Mouse (Mus musculus): ENCODE measurements around the gene Scarb1. TPM values are rescaled to one million over a fixed set of nuclear protein-coding genes. Genes with fewer than 3 reads are reported as not detected.

The Scarb1 gene
- polyA plus RNA-seq, 1 experiment from 2014 or later: 51.6 TPM

DNA sequence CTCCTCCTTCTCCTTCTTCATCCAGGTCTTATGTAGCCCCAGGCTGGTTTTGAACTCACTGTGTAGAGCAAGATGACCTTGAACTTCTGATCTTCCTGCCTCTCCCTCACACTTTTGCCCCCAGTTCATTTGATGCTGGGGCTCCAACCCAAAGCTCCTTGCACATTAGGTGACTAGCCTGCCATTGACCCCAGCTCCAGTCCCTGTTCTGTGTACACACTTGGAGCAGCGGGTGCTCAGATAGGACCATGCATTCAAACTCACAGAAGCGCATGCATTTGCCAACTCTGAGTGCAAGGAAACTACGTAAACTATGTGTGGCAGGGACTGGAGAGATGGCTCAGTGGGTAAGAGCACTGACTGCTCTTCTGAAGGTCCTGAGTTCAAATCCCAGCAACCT is 66.1 kb downstream of the Scarb1 start:
- H3K9me3 ChIP-seq (replicated peaks; ENCODE audit: control insufficient read depth, low read length, poor library complexity, severe bottlenecking): no peaks in the 10 kb centered on the region
- 92% methylated on average over 3 of the region's 3 CpGs for WGBS
- peaks cover 7% of the 10 kb centered on the region for H3K4me1 ChIP-seq (ENCODE audit: control insufficient read depth, insufficient read depth, low read length)
- no peak overlapping the region for H3K27ac ChIP-seq (ENCODE audit: low read length)
- H3K4me2 ChIP-seq (ENCODE audit: low read length): no peak overlapping the region
- no peaks in the 10 kb centered on the region for H3K36me3 ChIP-seq (ENCODE audit: control insufficient read depth, insufficient read depth, low read length)
- ATAC-seq: no peak
- no peak overlapping the region for H3K9ac ChIP-seq (ENCODE audit: low read depth, low read length)
- no peaks in the 10 kb centered on the region for H3K27me3 ChIP-seq (ENCODE audit: control insufficient read depth, insufficient read depth, low read depth, low read length)
- H3K4me3 ChIP-seq (ENCODE audit: low read depth, low read length): no peak overlapping the region

DNA sequence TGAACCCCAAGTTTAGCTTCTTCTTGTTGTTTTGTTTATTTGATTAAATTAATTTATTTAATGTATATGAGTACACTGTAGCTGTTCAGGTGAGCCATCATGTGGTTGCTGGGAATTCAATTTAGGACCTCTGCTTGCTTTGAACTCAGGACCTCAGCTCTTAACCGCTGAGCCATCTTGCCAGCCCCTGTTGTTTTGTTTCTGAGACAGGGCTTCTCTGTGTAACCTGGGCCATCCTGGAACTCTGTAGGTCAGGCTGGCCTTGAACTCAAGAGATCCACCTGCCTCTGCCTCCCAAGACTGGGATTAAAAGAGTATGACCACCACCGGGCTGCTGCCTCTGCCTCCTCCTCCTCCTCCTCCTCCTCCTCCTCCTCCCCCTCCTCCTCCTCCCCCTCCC is 66.7 kb downstream of the Scarb1 start:
- no peak overlapping the region for H3K9ac ChIP-seq (ENCODE audit: low read depth, low read length)
- no peaks in the 10 kb centered on the region for H3K36me3 ChIP-seq (ENCODE audit: control insufficient read depth, insufficient read depth, low read length)
- 78% methylated on average over 2 of the region's 2 CpGs for WGBS
- H3K4me1 ChIP-seq (ENCODE audit: control insufficient read depth, insufficient read depth, low read length): peaks cover 7% of the 10 kb centered on the region
- H3K27me3 ChIP-seq (ENCODE audit: control insufficient read depth, insufficient read depth, low read depth, low read length): no peaks in the 10 kb centered on the region
- no peaks in the 10 kb centered on the region for H3K9me3 ChIP-seq (replicated peaks; ENCODE audit: control insufficient read depth, low read length, poor library complexity, severe bottlenecking)
- no peak overlapping the region for H3K27ac ChIP-seq (ENCODE audit: low read length)
- H3K4me2 ChIP-seq (ENCODE audit: low read length): no peak overlapping the region
- no peak overlapping the region for H3K4me3 ChIP-seq (ENCODE audit: low read depth, low read length)
- no peak for ATAC-seq

DNA sequence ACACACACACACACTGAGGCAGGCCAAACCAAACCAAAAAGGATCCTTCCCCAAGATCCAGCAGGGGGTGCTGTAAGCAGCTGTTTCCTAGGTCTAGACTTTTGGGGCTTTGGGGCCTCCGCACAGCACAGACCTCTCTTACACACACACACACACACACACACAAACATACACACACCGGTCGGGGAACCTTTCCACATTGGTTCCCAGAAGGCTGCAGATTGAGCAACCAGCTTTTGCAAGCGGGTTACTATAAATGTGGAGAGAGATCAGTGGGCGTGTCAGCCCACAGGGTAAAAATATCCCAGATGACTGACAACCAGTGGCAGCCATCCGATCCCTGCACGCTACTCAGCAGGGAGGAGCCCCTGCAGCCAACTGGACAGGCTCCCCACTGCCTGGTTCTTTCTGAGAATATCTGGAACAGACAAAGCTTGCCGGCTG is 67.2 kb downstream of the Scarb1 start:
- no peak for ATAC-seq
- Histone ChIP-seq H3K4me1 (ENCODE audit: control insufficient read depth, insufficient read depth, low read length) (peaks cover 9% of the 10 kb centered on the region), H3K9me3 (replicated peaks; ENCODE audit: control insufficient read depth, low read length, poor library complexity, severe bottlenecking) (no peaks in the 10 kb centered on the region), H3K4me2 (ENCODE audit: low read length) (no peak overlapping the region), H3K9ac (ENCODE audit: low read depth, low read length) (no peak overlapping the region), H3K4me3 (ENCODE audit: low read depth, low read length) (no peak overlapping the region), H3K36me3 (ENCODE audit: control insufficient read depth, insufficient read depth, low read length) (no peaks in the 10 kb centered on the region), H3K27me3 (ENCODE audit: control insufficient read depth, insufficient read depth, low read depth, low read length) (no peaks in the 10 kb centered on the region), H3K27ac (ENCODE audit: low read length) (no peak overlapping the region)
- whole genome bisulfite sequencing: 21% methylated on average over 8 of the region's 8 CpGs

DNA sequence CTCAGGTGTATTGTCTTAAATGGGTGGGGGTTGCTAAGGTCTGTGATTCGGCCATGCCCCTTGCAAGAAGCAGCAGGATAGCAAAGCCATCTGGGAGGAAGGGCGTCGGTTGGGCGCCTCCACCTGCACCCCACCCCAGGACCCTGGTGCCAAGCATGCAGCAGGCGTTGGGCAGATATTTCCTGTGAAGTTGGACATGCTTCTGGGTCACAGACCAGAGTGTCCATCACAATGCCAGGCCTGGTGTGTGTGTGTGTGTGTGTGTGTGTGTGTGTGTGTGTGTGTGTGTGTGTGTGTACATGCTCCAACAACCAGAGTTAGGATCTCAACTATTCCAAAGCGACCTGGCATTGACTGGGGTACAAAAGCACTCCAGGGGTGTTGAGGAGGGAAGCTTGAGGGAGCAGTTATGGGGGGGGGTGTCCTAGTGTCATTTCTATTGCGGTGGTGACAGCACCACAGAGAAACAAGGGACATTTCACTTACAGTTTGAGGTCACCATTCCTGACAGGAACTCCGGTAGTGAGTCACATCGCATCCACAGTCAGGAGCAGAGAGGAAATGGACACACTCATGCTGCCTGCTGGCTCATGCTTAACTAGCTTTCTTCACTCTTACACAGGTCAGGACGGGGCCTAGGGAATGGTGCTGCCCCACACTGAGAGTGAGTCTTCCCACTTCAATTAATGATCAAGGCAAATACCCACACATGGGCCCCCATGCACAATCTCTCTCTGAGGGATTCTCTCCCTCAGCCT is 68.5 kb downstream of the Scarb1 start:
- ATAC-seq: no peak
- Histone ChIP-seq H3K4me1 (ENCODE audit: control insufficient read depth, insufficient read depth, low read length) (peaks cover 15% of the 10 kb centered on the region), H3K4me2 (ENCODE audit: low read length) (no peak overlapping the region), H3K4me3 (ENCODE audit: low read depth, low read length) (no peak overlapping the region), H3K9ac (ENCODE audit: low read depth, low read length) (no peak overlapping the region), H3K27ac (ENCODE audit: low read length) (no peak overlapping the region), H3K36me3 (ENCODE audit: control insufficient read depth, insufficient read depth, low read length) (no peaks in the 10 kb centered on the region), H3K9me3 (replicated peaks; ENCODE audit: control insufficient read depth, low read length, poor library complexity, severe bottlenecking) (no peaks in the 10 kb centered on the region), H3K27me3 (ENCODE audit: control insufficient read depth, insufficient read depth, low read depth, low read length) (no peaks in the 10 kb centered on the region)
- WGBS: 82% methylated on average over 10 of the region's 10 CpGs

DNA sequence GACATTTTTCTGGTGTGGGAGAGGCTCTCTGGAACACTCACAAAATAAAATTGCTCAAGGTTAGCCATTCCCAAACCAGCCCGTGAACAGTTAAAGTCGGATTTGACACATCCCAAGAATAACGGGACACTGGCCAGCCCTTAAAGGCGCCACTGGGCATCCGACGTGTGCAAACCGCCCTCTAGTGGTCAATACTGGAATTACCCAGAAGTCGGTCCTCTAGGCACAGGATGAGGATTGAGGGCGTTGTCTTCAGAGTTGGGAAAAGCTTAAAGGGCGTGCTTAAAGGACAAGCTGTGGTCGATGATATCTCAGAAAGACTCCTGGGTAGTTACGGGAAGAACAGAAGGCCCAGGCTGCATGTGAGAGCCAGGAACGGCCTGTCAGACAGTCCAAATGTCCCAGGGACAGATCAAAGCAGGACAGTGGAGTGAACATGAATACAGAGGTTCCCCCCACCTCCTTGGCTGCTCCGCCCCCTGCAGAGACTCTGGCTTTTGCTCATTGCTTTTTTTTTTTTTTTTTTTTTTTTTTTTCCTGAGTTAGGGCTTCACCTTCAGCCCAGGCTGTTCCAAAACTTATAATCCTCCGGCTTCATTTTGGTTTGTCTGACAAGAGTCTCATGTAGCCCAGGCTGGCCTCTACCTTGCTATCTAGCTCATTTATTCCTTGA is 69.2 kb downstream of the Scarb1 start:
- ATAC-seq: no peak
- H3K27ac ChIP-seq (ENCODE audit: low read length): no peak overlapping the region
- H3K4me1 ChIP-seq (ENCODE audit: control insufficient read depth, insufficient read depth, low read length): peaks cover 20% of the 10 kb centered on the region
- no peak overlapping the region for H3K9ac ChIP-seq (ENCODE audit: low read depth, low read length)
- no peaks in the 10 kb centered on the region for H3K36me3 ChIP-seq (ENCODE audit: control insufficient read depth, insufficient read depth, low read length)
- H3K4me2 ChIP-seq (ENCODE audit: low read length): no peak overlapping the region
- 11% methylated on average over 15 of the region's 15 CpGs for WGBS
- no peak overlapping the region for H3K4me3 ChIP-seq (ENCODE audit: low read depth, low read length)
- H3K27me3 ChIP-seq (ENCODE audit: control insufficient read depth, insufficient read depth, low read depth, low read length): no peaks in the 10 kb centered on the region
- H3K9me3 ChIP-seq (replicated peaks; ENCODE audit: control insufficient read depth, low read length, poor library complexity, severe bottlenecking): no peaks in the 10 kb centered on the region

DNA sequence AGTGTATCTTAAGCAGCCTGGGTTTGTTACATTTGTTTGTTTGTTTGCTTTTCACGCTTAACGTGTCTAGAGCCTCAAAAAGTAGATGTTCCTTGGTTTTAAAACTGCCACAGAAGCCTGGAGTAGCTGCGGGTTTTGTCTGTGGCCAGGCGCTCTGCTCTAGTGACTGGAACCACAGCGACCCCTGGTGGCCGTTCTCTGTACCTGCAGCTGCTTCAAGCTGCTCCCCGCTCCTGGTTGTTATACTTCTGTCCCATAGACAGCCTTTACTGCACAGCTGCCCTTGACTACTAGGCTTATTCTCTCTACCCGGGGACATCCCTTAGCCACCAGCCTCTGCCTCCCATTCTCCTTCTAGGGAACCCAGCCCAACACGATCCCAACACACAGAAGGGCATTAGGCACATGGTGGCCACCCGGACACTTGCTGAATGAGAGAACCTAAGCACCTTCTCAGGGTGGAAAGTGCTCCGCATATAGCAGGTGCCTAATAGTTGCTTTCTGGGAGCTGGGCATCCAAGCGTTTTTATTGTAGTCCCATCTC is 70.2 kb downstream of the Scarb1 start:
- Histone ChIP-seq H3K27me3 (ENCODE audit: control insufficient read depth, insufficient read depth, low read depth, low read length) (no peaks in the 10 kb centered on the region), H3K4me2 (ENCODE audit: low read length) (no peak overlapping the region), H3K4me1 (ENCODE audit: control insufficient read depth, insufficient read depth, low read length) (peaks cover 24% of the 10 kb centered on the region), H3K27ac (ENCODE audit: low read length) (no peak overlapping the region), H3K36me3 (ENCODE audit: control insufficient read depth, insufficient read depth, low read length) (no peaks in the 10 kb centered on the region), H3K9me3 (replicated peaks; ENCODE audit: control insufficient read depth, low read length, poor library complexity, severe bottlenecking) (no peaks in the 10 kb centered on the region), H3K4me3 (ENCODE audit: low read depth, low read length) (no peak overlapping the region), H3K9ac (ENCODE audit: low read depth, low read length) (no peak overlapping the region)
- 13% methylated on average over 12 of the region's 12 CpGs for WGBS
- 0 out of 2 replicates have a peak, but pooled peaks have one; percentile 7 for ATAC-seq

DNA sequence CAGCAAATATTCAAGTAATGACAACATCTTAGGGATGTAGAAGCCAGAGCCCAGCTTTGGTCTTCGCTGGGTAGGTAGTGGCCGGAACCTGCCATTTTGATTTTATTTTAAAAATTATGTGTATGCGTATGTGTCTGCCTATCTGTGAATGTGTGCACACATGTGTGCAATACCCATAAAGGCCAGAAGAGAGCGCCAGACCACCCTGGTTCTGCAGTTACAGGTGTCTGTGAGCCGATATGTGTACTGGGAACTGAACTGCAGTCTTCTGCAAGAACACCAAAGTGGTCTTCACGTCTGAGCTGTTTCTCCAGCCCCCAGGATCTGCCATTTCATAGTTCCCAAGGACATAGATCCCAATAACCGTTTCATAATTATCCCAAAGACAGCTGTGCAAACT is 71.1 kb downstream of the Scarb1 start:
- no peaks in the 10 kb centered on the region for H3K36me3 ChIP-seq (ENCODE audit: control insufficient read depth, insufficient read depth, low read length)
- H3K4me2 ChIP-seq (ENCODE audit: low read length): no peak overlapping the region
- 90% methylated on average over 7 of the region's 7 CpGs for WGBS
- no peaks in the 10 kb centered on the region for H3K27me3 ChIP-seq (ENCODE audit: control insufficient read depth, insufficient read depth, low read depth, low read length)
- H3K9ac ChIP-seq (ENCODE audit: low read depth, low read length): no peak overlapping the region
- H3K4me1 ChIP-seq (ENCODE audit: control insufficient read depth, insufficient read depth, low read length): peaks cover 26% of the 10 kb centered on the region
- H3K27ac ChIP-seq (ENCODE audit: low read length): no peak overlapping the region
- no peak overlapping the region for H3K4me3 ChIP-seq (ENCODE audit: low read depth, low read length)
- ATAC-seq: no peak
- no peaks in the 10 kb centered on the region for H3K9me3 ChIP-seq (replicated peaks; ENCODE audit: control insufficient read depth, low read length, poor library complexity, severe bottlenecking)

DNA sequence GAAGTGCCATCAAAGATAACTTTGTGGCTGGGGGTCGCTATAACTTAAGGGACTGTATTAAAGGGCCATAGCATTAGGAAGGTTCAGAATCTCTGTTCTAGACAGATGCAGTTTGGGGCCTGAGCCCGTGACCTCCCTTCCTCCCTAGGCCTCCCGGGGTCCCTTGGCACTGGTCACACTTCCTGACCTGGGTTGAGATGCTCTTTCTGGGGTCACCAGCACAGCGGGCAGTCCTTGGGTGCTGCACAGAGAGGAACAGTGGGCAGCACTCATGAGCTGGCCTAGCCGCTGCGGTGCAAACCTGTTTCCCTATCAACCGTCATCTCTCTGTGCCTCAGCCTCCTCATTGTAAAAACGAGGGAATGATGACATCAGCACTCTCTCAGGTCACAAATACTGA is 71.5 kb downstream of the Scarb1 start:
- Histone ChIP-seq H3K27me3 (ENCODE audit: control insufficient read depth, insufficient read depth, low read depth, low read length) (no peaks in the 10 kb centered on the region), H3K27ac (ENCODE audit: low read length) (no peak overlapping the region), H3K4me3 (ENCODE audit: low read depth, low read length) (no peak overlapping the region), H3K4me2 (ENCODE audit: low read length) (no peak overlapping the region), H3K36me3 (ENCODE audit: control insufficient read depth, insufficient read depth, low read length) (no peaks in the 10 kb centered on the region), H3K9ac (ENCODE audit: low read depth, low read length) (no peak overlapping the region), H3K9me3 (replicated peaks; ENCODE audit: control insufficient read depth, low read length, poor library complexity, severe bottlenecking) (no peaks in the 10 kb centered on the region), H3K4me1 (ENCODE audit: control insufficient read depth, insufficient read depth, low read length) (peaks cover 29% of the 10 kb centered on the region)
- ATAC-seq: no peak
- WGBS: 95% methylated on average over 8 of the region's 8 CpGs

Data from midbrain, embryonic 16.5 days (tissue).